Mouse (Mus musculus): ENCODE measurements around the gene Zfp865. TPM values are rescaled to one million over a fixed set of nuclear protein-coding genes. Genes with fewer than 3 reads are reported as not detected.
A peak's percentile ranks its signal among the peaks of the same experiment; 100 is the strongest.
"Not testable (repeated sequence)": the region's sequence is repeated elsewhere in the genome, so short reads cannot be mapped to it uniquely, and the experiment has no call there.

Zfp865 gene
- polyA plus RNA-seq, 1 experiment: 33.1 TPM

DNA sequence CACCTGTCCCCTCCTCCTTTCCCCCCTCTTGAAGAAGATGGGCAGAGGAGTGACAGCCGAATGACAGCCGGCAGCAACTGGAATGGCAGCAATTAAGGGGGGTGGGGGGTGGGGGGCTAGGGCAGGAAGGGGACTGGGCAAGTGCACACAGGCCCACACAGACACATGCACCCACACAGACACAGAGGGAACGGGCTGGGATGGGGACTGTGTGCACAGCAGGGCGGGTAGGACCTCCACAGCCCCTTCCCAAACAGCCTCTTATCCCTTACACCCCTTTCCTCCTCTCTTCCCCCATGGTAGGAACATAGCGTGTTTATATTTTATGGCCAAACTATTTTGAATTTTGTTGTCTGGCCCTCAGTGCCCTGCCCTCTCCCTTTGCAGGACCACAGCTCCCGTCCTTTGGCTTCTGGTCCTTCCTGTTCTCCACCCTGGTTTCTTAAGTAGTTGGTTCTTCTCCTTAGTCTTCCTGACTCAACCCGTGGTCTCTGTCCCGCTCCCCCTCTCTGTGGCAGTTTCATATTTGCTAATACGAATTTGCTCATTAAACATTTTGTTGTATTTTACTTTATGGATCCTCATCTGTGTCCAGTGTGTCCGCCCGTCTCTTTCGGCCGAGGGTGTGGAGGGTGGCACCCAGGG, 59.3 kb downstream of the Zfp865 start:
- not testable (repeated sequence) for DNase-seq (ENCODE audit: extremely low spot score in 1 of 2, low spot score in 1 of 2)

DNA sequence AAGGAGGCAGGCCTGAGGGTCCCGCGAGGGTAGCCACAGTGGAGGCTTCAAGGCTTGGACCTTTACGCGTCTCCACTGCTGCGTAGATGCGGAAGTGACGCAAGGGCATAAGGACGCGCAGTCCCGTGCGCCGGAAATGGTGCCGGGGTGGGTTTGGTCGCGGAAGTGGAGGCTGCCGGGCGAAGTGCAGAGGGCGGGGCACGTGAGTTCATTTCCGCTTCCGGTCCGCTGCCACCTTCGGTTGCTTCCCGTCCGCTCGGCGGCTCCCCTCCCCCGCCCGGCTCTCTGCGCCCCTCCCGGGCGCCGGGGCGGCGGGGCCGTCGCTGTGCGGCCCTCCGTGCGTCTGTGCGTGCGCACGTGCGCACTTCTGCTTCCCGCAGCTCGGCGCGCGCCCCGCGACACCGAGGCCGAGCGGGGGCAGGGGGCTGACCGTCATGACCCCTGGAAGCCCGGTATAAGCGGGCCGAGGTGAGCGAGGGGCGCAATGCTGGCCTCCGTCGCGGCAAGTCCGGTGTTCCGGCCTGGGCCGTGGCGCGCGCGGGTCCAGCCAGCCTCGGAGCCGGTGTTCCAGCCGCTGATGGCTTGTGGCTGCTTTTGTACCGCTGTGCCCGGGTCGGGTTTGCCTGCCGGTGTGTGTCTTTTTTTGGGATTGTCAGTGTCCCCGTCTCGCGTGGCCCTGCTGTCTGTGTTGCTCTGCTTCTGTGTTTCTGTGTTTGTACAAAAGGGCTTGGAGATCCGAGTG, 60.0 kb downstream of the Zfp865 start, which contains the start of gene Epn1:
Gene Epn1, plus strand, starts transcription at position 226 of the 742 bp plus-strand sequence.
- peak; percentile 93 to 98 for DNase-seq (ENCODE audit: extremely low spot score in 1 of 2, low spot score in 1 of 2)

DNA sequence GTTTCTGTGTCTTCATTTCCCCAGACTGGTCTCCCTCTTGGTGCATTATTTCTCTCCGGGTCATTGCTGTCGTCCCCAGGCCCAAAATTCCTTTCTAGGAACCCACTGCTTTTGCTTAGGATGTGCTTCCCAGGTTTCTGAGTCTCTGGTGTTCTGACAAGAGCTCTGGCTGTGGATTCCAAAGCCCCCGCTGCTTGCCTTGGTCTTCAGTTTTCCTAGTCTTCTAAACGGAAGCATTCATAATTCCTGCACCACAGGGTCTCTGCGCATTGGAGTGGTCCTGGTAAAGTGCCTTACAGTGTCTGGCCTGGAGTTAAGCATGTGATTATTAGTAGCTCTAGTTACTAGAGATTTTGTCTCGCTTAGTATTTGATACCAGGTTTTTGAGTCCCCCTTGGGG, 60.6 kb downstream of the Zfp865 start:
- no peak for DNase-seq (ENCODE audit: extremely low spot score in 1 of 2, low spot score in 1 of 2)

DNA sequence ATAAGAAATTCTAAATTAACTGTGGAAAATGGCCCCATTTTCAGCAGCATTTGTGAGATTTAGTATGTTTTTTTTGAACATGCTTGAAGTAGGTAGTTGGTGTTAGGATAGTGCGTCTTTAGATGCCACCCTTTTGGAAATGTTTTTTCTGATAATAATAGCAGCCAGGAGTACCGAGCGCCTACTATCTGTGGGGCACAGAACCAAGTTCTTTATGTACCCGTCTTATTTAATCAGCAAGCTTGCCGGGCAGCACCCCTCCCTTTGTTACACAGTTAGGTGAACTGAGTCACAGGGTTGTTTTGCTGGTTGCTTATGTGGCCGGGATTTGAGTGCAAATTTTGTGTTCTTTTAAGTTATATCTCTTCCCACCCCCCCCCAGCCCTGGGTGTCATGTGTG, 61.1 kb downstream of the Zfp865 start:
- no peak for DNase-seq (ENCODE audit: extremely low spot score in 1 of 2, low spot score in 1 of 2)

DNA sequence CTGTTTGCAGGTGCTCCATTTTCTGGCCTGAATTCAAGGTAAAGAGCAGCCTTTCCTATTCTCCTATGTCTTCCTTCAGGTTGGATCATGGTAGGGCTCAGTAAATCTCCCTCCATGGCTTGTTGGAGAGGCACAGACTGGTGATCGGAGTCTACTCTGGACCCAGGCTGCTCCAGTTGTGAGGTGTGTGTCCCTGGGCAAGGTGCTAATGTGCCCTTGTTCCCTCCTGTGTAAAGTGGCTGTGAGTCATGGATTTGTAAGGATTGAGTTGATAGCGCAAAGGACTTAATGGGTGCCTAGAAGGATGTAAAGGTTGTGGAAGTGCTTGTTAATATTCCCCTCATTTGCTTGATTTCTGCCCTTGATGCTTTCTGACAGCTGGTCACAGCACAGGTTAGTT, 61.8 kb downstream of the Zfp865 start:
- DNase-seq (ENCODE audit: extremely low spot score in 1 of 2, low spot score in 1 of 2): no peak

DNA sequence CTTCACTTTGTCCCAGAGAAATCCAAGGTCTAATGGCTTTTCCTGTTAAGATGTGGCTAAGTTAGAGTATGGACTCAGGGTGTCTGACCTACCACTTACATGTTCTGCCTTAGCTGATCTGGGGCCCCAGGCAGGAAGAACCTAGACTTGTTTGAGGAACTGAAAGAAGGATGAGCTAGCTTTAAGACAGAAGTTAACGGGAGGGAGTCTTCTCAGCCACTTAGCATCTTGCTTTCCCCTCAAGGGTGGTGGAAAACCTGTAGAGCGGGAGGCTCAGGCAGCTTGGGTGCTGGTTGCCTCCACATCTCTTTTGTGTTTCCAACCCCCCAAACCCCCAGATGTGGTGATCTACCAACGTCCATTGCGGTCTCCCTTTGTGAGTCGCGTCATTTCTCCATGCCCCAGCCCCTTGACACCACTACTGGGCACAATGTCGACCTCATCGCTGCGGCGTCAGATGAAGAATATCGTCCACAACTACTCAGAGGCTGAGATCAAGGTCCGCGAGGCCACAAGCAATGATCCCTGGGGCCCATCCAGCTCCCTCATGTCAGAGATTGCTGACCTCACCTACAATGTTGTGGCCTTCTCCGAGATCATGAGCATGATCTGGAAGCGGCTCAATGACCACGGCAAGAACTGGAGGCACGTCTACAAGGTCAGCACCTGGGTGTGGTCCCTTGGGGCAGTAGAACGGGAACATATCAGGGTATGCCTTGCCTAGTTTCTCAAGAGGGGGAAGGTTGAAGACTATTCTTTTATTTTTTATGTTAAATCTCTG, 63.3 kb downstream of the Zfp865 start:
- no peak for DNase-seq (ENCODE audit: extremely low spot score in 1 of 2, low spot score in 1 of 2)

DNA sequence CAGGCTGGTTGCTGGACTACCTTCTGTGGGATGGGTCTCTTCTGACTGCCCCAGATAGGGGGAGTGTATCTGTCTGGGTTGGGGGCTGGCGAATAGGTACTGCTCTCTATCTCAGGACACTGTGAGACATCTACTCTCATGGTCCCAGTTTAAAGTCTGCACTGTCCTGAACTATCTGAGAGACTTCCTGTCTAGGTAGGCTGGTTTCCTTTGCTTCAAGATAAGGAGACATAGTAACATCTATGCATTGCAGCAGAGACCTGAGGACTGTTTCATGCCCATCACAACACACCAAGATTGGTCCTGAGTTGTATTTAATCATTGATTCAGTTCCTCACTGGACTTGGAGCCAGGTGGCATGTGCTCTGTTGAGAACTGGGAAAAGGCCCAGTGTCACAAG, 65.3 kb downstream of the Zfp865 start:
- no peak for DNase-seq (ENCODE audit: extremely low spot score in 1 of 2, low spot score in 1 of 2)

Other genes starting within 250 kb of the Zfp865 start
- 0.02 TPM in 1 of 2 replicates, not detected in the other for gene Fam71e2, start 249.1 kb upstream of the Zfp865 start, polyA plus RNA-seq (2012; rRNA removed)
- gene Il11, start 237.5 kb upstream of the Zfp865 start, polyA plus RNA-seq (2012; rRNA removed): 0.25 and 0.38 TPM in 2 replicates
- not detected in 2 replicates for gene Tmem190, start 237.4 kb upstream of the Zfp865 start, polyA plus RNA-seq (2012; rRNA removed)
- gene Tmem238, start 230.7 kb upstream of the Zfp865 start, polyA plus RNA-seq (2012; rRNA removed): 4.3 and 5.1 TPM in 2 replicates
- 306 and 348 TPM in 2 replicates for gene Rpl28, start 227.5 kb upstream of the Zfp865 start, polyA plus RNA-seq (2012; rRNA removed)
- 146 and 177 TPM in 2 replicates for gene Ube2s, start 207.8 kb upstream of the Zfp865 start, polyA plus RNA-seq (2012; rRNA removed)
- 149 and 155 TPM in 2 replicates for gene Shisa7, start 175.7 kb upstream of the Zfp865 start, polyA plus RNA-seq (2012; rRNA removed)
- 10.6 and 13.8 TPM in 2 replicates for gene Isoc2b, start 150.1 kb upstream of the Zfp865 start, polyA plus RNA-seq (2012; rRNA removed)
- gene Isoc2a, start 143.2 kb upstream of the Zfp865 start, polyA plus RNA-seq (2012; rRNA removed): 10.7 and 12.0 TPM in 2 replicates
- gene Gm36210, start 113.9 kb upstream of the Zfp865 start, polyA plus RNA-seq (2012; rRNA removed): 0.44 and 0.53 TPM in 2 replicates
- 9.6 and 10.8 TPM in 2 replicates for gene Zfp628, start 105.2 kb upstream of the Zfp865 start, polyA plus RNA-seq (2012; rRNA removed)
- gene Nat14, start 98.3 kb upstream of the Zfp865 start, polyA plus RNA-seq (2012; rRNA removed): 99.2 and 108 TPM in 2 replicates
- 11.1 and 12.5 TPM in 2 replicates for gene Ssc5d, start 94.6 kb upstream of the Zfp865 start, polyA plus RNA-seq (2012; rRNA removed)
- 0.22 and 0.27 TPM in 2 replicates for gene Sbk2, start 56.0 kb upstream of the Zfp865 start, polyA plus RNA-seq (2012; rRNA removed)
- 2.2 and 2.5 TPM in 2 replicates for gene Sbk3, start 49.2 kb upstream of the Zfp865 start, polyA plus RNA-seq (2012; rRNA removed)
- 49.7 and 60.9 TPM in 2 replicates for gene Zfp579, start 24.2 kb upstream of the Zfp865 start, polyA plus RNA-seq (2012; rRNA removed)
- gene Zfp524, start 6.0 kb upstream of the Zfp865 start, polyA plus RNA-seq (2012; rRNA removed): 11.7 and 13.5 TPM in 2 replicates
- gene Fiz1, start 5.7 kb upstream of the Zfp865 start, polyA plus RNA-seq (2012; rRNA removed): 22.7 TPM in 2 replicates
- not detected in 2 replicates for gene Gm44973, start 4.9 kb upstream of the Zfp865 start, polyA plus RNA-seq (2012; rRNA removed)
- 80.6 and 81.7 TPM in 2 replicates for gene Ccdc106, start 177 bp downstream of the Zfp865 start, polyA plus RNA-seq (2012; rRNA removed)
- gene 4632433K11Rik, start 13.7 kb downstream of the Zfp865 start, polyA plus RNA-seq (2012; rRNA removed): not detected in 2 replicates
- 8.4 and 8.8 TPM in 2 replicates for gene Zfp784, start 18.1 kb downstream of the Zfp865 start, polyA plus RNA-seq (2012; rRNA removed)
- gene Zfp580, start 31.2 kb downstream of the Zfp865 start, polyA plus RNA-seq (2012; rRNA removed): 49.7 and 56.0 TPM in 2 replicates
- 225 and 229 TPM in 2 replicates for gene U2af2, start 41.8 kb downstream of the Zfp865 start, polyA plus RNA-seq (2012; rRNA removed)
- gene Epn1, start 59.9 kb downstream of the Zfp865 start, polyA plus RNA-seq (2012; rRNA removed): 387 and 425 TPM in 2 replicates
- not detected in 2 replicates for gene Rfpl4, start 96.6 kb downstream of the Zfp865 start, polyA plus RNA-seq (2012; rRNA removed)
- gene Rasl2-9, start 105.6 kb downstream of the Zfp865 start, polyA plus RNA-seq (2012; rRNA removed): 0.40 and 0.61 TPM in 2 replicates
- not detected in 2 replicates for gene Vmn1r55, start 129.3 kb downstream of the Zfp865 start, polyA plus RNA-seq (2012; rRNA removed)
- not detected in 2 replicates for gene Vmn1r56, start 176.4 kb downstream of the Zfp865 start, polyA plus RNA-seq (2012; rRNA removed)
- gene Vmn1r57, start 198.1 kb downstream of the Zfp865 start, polyA plus RNA-seq (2012; rRNA removed): not detected in 2 replicates